Mouse (Mus musculus): ENCODE results near the gene Tbcel. TPM values are rescaled to one million over a fixed set of nuclear protein-coding genes. Genes with fewer than 3 reads are reported as not detected.

Tbcel gene
- total RNA-seq, 2 experiments from 2014 or later: 48.6 to 48.9 TPM

DNA sequence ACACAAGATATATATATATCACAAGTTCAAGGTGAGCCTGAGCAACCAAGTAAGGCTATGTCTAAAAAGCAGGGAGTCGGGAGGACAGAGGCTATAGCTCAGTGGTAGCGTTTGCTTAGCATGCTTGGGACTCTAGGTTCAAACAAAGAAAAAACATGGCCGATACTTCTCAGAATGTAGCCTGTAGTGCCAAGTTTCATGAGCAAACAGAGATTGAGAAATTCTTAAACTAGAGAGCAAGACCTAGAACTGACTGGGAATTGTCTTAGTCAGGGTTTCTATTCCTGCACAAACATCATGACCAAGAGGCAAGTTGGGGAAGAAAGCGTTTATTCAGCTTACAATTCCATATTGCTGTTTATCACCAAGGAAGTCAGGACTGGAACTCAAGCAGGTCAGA lies 31.4 kb downstream of the Tbcel start:
- DNase-seq (ENCODE audit: extremely low spot score in 1 of 2, low spot score in 2 of 2): no peak
- intact Hi-C loops (cut with DNase I): no loop called here
- no peak overlapping the region for H3K4me3 ChIP-seq
- no peak for TF ChIP-seq CTCF (IDR thresholded peaks at IDR 0.05)
- H3K27ac ChIP-seq: no peak overlapping the region

GRCm38 (mm10) chr9:42474244-42474643 lies 33.4 kb downstream of the Tbcel start:
- DNase-seq (ENCODE audit: extremely low spot score in 1 of 2, low spot score in 2 of 2): no peak
- Histone ChIP-seq H3K4me3 (no peak overlapping the region), H3K27ac (no peak overlapping the region)
- intact Hi-C loops (cut with DNase I): no loop called here
- no peak for TF ChIP-seq CTCF (IDR thresholded peaks at IDR 0.05)

DNA sequence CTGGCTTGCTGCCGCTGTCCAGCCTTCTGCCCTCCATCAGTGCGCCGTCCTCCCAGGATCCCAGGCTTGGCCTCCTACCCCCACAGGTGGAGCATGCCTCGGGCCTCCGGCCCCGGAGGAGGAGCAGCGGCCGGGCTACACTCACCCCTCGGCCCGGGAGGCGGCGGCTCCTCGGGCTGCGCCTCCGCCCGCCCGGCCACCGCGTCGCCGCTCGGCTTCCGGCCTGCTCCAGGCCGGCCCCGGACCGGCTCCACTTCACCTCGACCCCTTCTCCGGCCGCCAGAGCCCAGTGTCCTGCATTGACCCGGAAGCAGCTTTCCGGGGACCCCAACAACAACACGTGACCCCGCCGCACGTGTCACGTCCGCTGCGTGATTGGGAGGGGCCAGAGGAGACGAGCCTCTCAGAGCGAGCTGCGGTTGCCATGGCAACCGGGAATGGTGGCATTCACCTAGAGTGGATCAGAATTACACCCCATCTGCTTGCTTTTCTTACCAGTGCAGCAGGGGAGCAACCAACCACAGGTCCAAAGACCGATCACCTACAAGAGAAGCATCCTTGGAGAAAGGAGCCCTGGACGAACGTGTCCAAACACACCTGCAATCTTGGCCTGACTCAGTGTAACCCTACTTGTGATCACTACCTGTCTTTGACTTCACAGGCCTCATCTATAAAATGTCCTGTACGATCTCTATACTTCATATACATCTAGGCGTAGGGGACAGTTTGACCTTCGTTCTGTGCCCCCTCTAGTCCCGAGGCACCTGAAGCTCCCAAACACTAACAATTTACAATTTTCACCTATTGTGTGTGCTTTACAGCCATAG lies 35.5 kb downstream of the Tbcel start:
- Histone ChIP-seq H3K4me3 (peak overlapping the region; percentile 80), H3K27ac (peak overlapping the region; percentile 90)
- intact Hi-C loops (cut with DNase I): no loop called here
- no peak for TF ChIP-seq CTCF (IDR thresholded peaks at IDR 0.05)
- peak; percentile 91 to 93 for DNase-seq (ENCODE audit: extremely low spot score in 1 of 2, low spot score in 2 of 2)

- Histone ChIP-seq H3K27ac (peak overlapping the region; percentile 90; the same call in 1 of the 2 replicates), H3K4me3 (peak overlapping the region; percentile 80)
- intact Hi-C loops (cut with DNase I): no loop called here
- DNase-seq (ENCODE audit: extremely low spot score in 1 of 2, low spot score in 2 of 2): peak in 1 of 2 experiments; percentile 35
- no peak for TF ChIP-seq CTCF (IDR thresholded peaks at IDR 0.05)
Measured at GRCm38 (mm10) chr9:42471214-42471613, 36.4 kb downstream of the Tbcel start.

DNA sequence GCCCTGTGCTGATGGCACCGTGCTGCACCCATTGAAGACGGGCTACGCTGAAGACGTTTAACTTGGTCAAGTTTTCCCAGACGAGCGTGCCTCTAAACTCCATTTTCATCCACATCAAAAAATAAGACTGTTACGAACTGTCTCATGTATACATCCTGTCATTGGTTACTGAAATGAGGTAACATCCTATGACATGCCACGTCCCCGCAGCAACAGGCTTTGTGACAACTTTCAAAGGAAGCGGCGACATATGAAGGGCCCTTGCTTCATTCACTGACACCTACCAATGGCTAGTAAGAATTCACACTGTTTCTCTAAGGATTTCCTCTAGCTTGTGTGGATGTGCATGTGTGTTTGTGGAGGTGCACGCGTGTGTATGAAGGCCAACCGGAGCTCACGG lies 38.3 kb downstream of the Tbcel start:
- no peak for TF ChIP-seq CTCF (IDR thresholded peaks at IDR 0.05)
- Histone ChIP-seq H3K27ac (no peak overlapping the region), H3K4me3 (no peak overlapping the region)
- no peak for DNase-seq (ENCODE audit: extremely low spot score in 1 of 2, low spot score in 2 of 2)
- intact Hi-C loops (cut with DNase I): no loop called here

DNA sequence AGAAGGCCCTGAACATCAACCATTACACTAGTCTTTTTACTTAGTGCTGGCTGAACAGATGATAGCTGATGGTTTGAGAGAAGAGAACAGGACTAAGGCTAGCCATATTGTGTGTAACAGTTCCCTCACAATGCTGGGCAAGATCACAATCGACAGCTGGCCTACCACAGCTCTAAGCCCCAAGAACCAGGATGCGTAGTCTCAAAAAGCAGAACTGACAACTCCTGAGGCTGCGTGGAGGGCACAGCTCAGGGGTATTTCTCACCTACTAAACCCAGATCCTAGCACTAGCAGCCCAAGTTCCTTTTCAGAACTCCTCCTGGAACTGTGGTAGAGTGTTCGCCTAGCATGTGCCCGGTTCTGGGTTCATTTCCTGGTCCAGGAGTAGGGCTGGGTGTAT lies 39.2 kb downstream of the Tbcel start:
- H3K27ac ChIP-seq: no peak overlapping the region
- intact Hi-C loops (cut with DNase I): no loop called here
- TF ChIP-seq CTCF (IDR thresholded peaks at IDR 0.05): no peak
- DNase-seq (ENCODE audit: extremely low spot score in 1 of 2, low spot score in 2 of 2): no peak
- no peak overlapping the region for H3K4me3 ChIP-seq

DNA sequence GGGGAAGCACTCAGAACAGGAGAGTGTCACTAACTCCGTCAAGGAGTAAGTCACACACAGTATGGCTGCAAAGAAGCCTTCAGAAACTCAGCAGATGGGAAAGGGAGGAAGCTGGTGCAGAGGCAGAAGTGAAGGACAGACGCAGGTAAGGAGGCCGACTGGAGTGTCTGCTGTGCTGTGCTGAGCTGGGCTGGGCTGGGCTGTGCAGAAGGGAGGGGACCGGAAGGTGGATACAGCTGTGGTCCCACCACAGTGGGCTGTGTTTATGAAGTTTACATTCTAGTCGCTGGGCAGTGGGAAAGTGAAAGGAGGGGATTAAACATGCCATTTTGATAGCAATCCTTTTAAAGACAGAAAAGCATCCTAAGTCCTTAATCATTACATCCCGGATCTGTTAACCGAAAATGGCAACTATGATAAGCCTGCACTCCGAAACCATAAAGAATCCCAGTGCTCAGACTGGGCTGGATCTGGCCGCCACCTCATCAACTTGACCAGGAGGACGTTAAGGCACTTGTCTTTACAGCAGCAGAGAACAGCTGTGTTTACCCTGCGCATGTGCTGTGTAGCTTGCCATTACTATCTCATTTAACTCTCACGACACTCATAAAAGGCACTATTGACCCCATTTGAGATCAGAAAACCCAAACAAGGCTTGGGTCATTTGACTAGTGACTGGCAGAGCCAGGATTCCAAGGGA lies 40.3 kb downstream of the Tbcel start:
- no peak overlapping the region for H3K27ac ChIP-seq
- TF ChIP-seq CTCF (IDR thresholded peaks at IDR 0.05): no peak
- intact Hi-C loops (cut with DNase I): no loop called here
- H3K4me3 ChIP-seq: no peak overlapping the region
- no peak for DNase-seq (ENCODE audit: extremely low spot score in 1 of 2, low spot score in 2 of 2)

DNA sequence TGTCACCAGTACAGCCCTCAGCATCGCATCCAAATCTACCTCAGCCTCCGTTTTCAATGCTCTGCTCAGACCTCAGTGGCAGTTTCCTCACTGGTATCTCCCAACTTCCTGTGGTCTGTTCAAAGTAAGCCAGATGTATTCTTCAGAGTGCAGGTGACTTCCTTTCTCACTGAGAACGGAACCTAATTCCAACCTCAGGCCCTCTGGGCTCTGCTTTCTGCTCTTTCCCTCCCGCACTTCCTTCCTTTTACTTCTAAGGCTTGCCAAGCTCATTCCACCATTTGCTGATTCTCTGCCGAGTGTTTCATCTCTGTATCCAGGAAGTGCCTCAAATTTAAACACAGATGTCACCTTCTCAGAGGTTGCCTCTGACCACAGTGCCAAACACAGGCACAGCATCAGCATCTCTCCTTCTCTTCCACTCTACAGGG lies 41.9 kb downstream of the Tbcel start:
- Histone ChIP-seq H3K27ac (no peak overlapping the region), H3K4me3 (no peak overlapping the region)
- no peak for TF ChIP-seq CTCF (IDR thresholded peaks at IDR 0.05)
- intact Hi-C loops (cut with DNase I): no loop called here
- DNase-seq (ENCODE audit: extremely low spot score in 1 of 2, low spot score in 2 of 2): no peak

DNA sequence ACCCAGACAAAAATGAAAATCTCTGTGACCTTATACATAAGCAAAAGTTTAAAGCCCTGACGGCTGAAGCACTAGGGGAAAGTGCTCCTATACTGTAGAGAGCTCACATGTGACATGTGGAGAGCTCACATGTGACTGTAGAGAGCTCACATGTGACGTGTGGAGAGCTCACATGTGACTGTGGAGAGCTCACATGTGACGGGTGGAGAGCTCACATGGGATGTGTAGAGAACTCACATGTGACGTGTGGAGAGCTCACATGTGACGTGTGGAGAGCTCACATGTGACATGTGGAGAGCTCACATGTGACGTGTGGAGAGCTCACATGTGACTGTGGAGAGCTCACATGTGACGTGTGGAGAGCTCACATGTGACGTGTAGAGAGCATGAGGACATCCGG lies 43.4 kb downstream of the Tbcel start:
- TF ChIP-seq CTCF (IDR thresholded peaks at IDR 0.05): no peak
- no peak for DNase-seq (ENCODE audit: extremely low spot score in 1 of 2, low spot score in 2 of 2)
- intact Hi-C loops (cut with DNase I): no loop called here
- Histone ChIP-seq H3K4me3 (no peak overlapping the region), H3K27ac (peak overlapping the region; percentile 48)

DNA sequence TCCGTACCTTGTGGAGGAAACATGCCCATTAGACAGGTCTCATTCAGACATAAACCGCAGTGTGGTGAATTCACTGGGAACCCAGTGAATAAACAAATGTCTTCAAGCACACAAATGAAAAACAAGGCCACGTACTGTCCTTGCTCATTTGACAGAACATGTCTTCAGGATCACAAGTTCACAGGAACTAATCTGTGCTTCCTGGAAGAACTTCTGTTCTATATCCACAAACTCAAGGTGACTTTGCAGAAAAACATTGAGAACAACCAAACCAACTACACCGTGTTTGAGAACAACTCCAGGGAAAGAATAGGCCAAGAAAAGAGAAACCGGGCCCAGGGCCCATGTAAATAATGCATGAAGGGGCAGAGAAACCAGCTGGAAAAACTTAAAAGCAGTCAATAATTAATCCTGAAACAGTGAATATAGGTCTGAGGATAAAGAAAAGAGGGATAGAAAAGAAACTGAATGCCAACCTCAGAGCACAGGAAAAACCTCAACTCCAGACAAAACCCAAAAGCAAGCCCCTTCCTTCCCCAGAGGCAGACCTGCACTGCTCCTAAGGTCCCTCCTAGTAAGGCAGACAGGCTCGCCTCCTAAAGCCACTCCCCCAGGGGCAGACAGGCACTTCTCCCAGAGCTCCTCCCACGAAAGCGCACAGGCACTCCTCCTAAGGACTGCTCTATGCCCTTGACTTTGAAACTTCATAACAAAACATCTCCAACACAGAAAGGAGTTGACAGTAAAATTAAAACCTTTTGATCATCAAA lies 44.2 kb downstream of the Tbcel start:
- Histone ChIP-seq H3K27ac (peak overlapping the region; percentile 48), H3K4me3 (no peak overlapping the region)
- no peak for DNase-seq (ENCODE audit: extremely low spot score in 1 of 2, low spot score in 2 of 2)
- no peak for TF ChIP-seq CTCF (IDR thresholded peaks at IDR 0.05)
- intact Hi-C loops (cut with DNase I): no loop called here

DNA sequence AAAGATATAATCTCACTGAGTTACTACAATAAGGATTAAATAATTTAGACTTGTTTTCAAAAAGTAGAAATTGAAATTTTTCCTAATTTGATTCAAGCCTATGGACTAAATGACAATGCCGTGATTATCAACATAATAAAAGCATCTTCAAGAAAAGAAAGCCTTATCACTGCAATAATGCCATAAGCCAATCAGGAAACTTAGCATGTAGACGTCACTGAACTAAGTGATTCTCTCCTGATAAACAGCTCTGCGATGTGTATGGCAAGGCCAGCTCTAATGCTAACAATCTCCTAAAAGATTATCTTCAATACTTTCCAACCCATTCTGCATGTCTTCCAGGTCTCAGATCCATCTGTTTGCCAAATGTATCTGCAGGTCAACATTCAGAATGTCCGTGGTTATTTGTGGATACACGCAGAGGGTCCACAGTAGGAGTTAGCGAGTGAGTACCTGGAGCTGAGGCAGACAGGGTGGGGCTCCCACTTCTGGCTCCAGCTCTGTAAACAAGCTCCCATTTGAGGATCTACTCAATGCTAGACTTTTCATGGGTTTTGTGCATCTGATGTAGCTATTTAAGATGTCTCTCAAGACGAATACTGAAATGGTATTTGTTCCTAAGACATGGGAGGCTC lies 44.9 kb downstream of the Tbcel start:
- TF ChIP-seq CTCF (IDR thresholded peaks at IDR 0.05): no peak
- no peak for DNase-seq (ENCODE audit: extremely low spot score in 1 of 2, low spot score in 2 of 2)
- peak overlapping the region; percentile 37; the same call in 1 of the 2 replicates for H3K27ac ChIP-seq
- intact Hi-C loops (cut with DNase I): no loop called here
- no peak overlapping the region for H3K4me3 ChIP-seq
